Mouse (Mus musculus): Measurements from ENCODE around the gene Abcb7.
A peak's percentile ranks its signal among the peaks of the same experiment; 100 is the strongest.

Gene Abcb7

GRCm38 (mm10) chrX:104413183-104413983, at the start of gene Abcb7:
Gene Abcb7 (minus strand): TSS chrX:104413856.
- peak; percentile 87 for DNase-seq (ENCODE audit: low spot score)

GRCm38 (mm10) chrX:104461755-104462154, 48.1 kb upstream of the Abcb7 start:
- no peak for DNase-seq (ENCODE audit: low spot score)

GRCm38 (mm10) chrX:104452433-104452832, 38.8 kb upstream of the Abcb7 start:
- DNase-seq (ENCODE audit: low spot score), result no peak

GRCm38 (mm10) chrX:104433456-104433855, 19.8 kb upstream of the Abcb7 start:
- DNase-seq (ENCODE audit: low spot score), result no peak

GRCm38 (mm10) chrX:104428108-104428507, 14.5 kb upstream of the Abcb7 start:
- DNase-seq (ENCODE audit: low spot score), result no peak

- DNase-seq (ENCODE audit: low spot score), result no peak
These were observed 339 bp upstream of the Abcb7 start for GRCm38 (mm10) chrX:104413995-104414394.

GRCm38 (mm10) chrX:104408137-104408536, 5.5 kb downstream of the Abcb7 start:
- no peak for DNase-seq (ENCODE audit: low spot score)

- DNase-seq (ENCODE audit: low spot score), result no peak
These were observed 11.2 kb downstream of the Abcb7 start for GRCm38 (mm10) chrX:104402463-104402862.

GRCm38 (mm10) chrX:104401134-104401533, 12.5 kb downstream of the Abcb7 start:
- no peak for DNase-seq (ENCODE audit: low spot score)

- DNase-seq (ENCODE audit: low spot score), result no peak
These were observed 16.1 kb downstream of the Abcb7 start for GRCm38 (mm10) chrX:104397526-104397925.

GRCm38 (mm10) chrX:104359686-104360085, 54.0 kb downstream of the Abcb7 start:
- no peak for DNase-seq (ENCODE audit: low spot score)

- no peak for DNase-seq (ENCODE audit: low spot score)
These were observed 57.8 kb downstream of the Abcb7 start for GRCm38 (mm10) chrX:104355842-104356241.

GRCm38 (mm10) chrX:104348146-104348545, 65.5 kb downstream of the Abcb7 start:
- DNase-seq (ENCODE audit: low spot score), result peak; percentile 43

- no peak for DNase-seq (ENCODE audit: low spot score)
These were observed 121.9 kb downstream of the Abcb7 start for GRCm38 (mm10) chrX:104291721-104292120.

GRCm38 (mm10) chrX:104279828-104280227, 133.8 kb downstream of the Abcb7 start:
- DNase-seq (ENCODE audit: low spot score), result no peak

GRCm38 (mm10) chrX:104264371-104264770, 149.3 kb downstream of the Abcb7 start:
- no peak for DNase-seq (ENCODE audit: low spot score)

GRCm38 (mm10) chrX:104262468-104262867, 151.2 kb downstream of the Abcb7 start:
- no peak for DNase-seq (ENCODE audit: low spot score)

- DNase-seq (ENCODE audit: low spot score), result no peak
These were observed 157.1 kb downstream of the Abcb7 start for GRCm38 (mm10) chrX:104256561-104256960.

Measured in testis, postnatal 10 days (tissue).